Mouse (Mus musculus) heart, adult 2 months (tissue): ENCODE measurements around the gene Figla.
"Not testable (repeated sequence)": the region's sequence is repeated elsewhere in the genome, so short reads cannot be mapped to it uniquely, and the experiment has no call there.

Experiments
- CTCF ChIP-seq: fragments of 200-600 bp; IDR thresholded peaks from 2 replicates; pipeline ENCODE4 v1.8.1; 2022; ENCODE audit warnings: antibody characterized with exemption, mild to moderate bottlenecking, moderate library complexity
- EP300 ChIP-seq: fragments of 200-500 bp; IDR thresholded peaks from 2 replicates; pipeline ENCODE4 v1.6.1; 2011; ENCODE audit warnings: low read depth, low read length, control low read depth; ENCODE audit not compliant: insufficient read depth
- POLR2A ChIP-seq: fragments of 200-500 bp; IDR thresholded peaks from 2 replicates; pipeline ENCODE4 v1.6.1; 2011; ENCODE audit warnings: mild to moderate bottlenecking, low read depth, low read length, control low read depth; ENCODE audit not compliant: insufficient read depth

DNA sequence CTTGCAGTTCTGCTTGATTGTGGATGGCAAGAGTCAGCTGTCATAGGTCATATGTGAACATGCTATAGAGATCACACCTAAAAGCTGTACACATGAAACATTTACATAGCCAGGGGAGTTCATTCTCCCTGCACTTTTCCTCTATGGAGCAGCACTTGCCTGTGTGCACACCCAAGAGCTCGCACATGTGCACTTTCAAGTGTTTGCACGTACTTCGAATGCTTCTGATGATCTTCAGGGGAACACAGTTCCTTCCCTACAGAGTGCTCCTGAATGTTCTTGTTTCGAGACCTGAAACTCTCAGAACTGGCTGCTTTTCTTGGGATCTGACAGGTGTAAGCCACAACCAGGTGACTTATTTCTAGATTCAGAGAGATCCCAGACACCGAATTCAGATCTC is 25.2 kb upstream of the Figla start:
- TF ChIP-seq POLR2A, CTCF, EP300: not testable (repeated sequence)
